Mouse (Mus musculus): Measurements from ENCODE around the gene Spint2. TPM values are rescaled to one million over a fixed set of nuclear protein-coding genes. Genes with fewer than 3 reads are reported as not detected.

Spint2 gene
- total RNA-seq, 1 experiment, result 202 TPM

DNA sequence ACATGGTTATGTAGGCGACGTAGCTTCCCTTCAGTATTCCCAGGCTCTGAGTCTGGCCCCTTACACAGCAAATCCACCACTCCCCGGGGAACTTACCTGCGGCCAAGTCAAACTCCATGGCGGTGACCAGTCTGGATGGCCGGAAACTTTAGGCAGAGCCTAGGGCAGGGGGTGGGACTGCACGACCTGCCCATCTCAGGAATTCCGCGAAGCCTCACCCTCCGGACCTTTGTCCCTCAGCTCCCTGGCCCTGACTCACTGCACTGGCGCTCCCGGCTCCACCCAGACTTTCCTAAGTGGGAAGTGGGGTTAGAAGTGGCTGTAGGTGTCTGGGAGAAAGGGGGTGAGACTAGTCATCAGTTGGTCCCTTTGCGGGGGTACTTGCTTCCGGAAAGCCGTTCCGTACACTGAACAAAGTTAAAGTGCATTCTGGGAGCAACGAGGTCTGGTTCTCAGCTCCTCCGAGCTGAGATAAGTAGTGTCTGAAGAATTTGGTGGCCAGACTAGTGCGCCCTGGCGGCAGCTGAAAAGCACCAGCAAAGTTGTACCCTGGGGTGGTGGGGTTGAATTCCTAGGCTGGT is 33.4 kb downstream of the Spint2 start, which contains the start of gene 2200002D01Rik:
Gene 2200002D01Rik, minus strand, starts transcription at position 206 of the 581 bp plus-strand sequence.
- peaks cover 0 to 20% of the 10 kb centered on the region in 2 experiments; a peak in 1 of 4 replicates for H3K4me1 ChIP-seq (ENCODE audit: control insufficient read depth in 2 of 2, insufficient read depth in 2 of 2, low read length in 2 of 2, poor library complexity in 1 of 2)
- peak within 1 kb of the TSS; percentile 48 to 57 for H3K4me3 ChIP-seq (ENCODE audit: insufficient read depth in 1 of 2, low read depth in 1 of 2, low read length in 2 of 2, poor library complexity in 1 of 2, severe bottlenecking in 1 of 2)
- H3K9ac ChIP-seq (ENCODE audit: insufficient read depth, low read depth, low read length, poor library complexity, severe bottlenecking), result peak within 1 kb of the TSS; percentile 45
- in situ Hi-C loops (cut with MboI; ENCODE audit: low sequenced_read_pairs in 2 of 2, unreplicated experiment in 2 of 2), result no loop called here
- peak; percentile 33 for DNase-seq (ENCODE audit: low read depth, low spot score)
- no peak for TF ChIP-seq ZC3H11A (IDR thresholded peaks at IDR 0.05; ENCODE audit: borderline replicate concordance, low read depth, low read length)
- TF ChIP-seq HCFC1 (IDR thresholded peaks at IDR 0.05; ENCODE audit: borderline replicate concordance, insufficient read depth, low read length), result no peak
- TF ChIP-seq CHD2 (IDR thresholded peaks at IDR 0.05; ENCODE audit: low read depth, low read length), result no peak
- TF ChIP-seq ZNF384 (IDR thresholded peaks at IDR 0.05; ENCODE audit: low read depth, low read length), result no peak
- no peak for TF ChIP-seq MAFK (IDR thresholded peaks at IDR 0.05; ENCODE audit: insufficient read depth, low read depth, low read length)
- no peaks in the 10 kb centered on the region for H3K9me3 ChIP-seq (ENCODE audit: control insufficient read depth, insufficient read depth, low read depth, low read length)
- H3K36me3 ChIP-seq (ENCODE audit: control insufficient read depth, insufficient read depth, low read length, poor library complexity, severe bottlenecking), result peaks cover 22% of the 10 kb centered on the region; the same call in 1 of the 2 replicates
- peak within 1 kb of the TSS; percentile 56 for H3K27ac ChIP-seq (ENCODE audit: insufficient read depth, low read depth, low read length, poor library complexity, severe bottlenecking)

- Histone ChIP-seq H3K27ac (ENCODE audit: insufficient read depth, low read depth, low read length, poor library complexity, severe bottlenecking) (peak overlapping the region; percentile 56), H3K4me3 (ENCODE audit: insufficient read depth in 1 of 2, low read depth in 1 of 2, low read length in 2 of 2, poor library complexity in 1 of 2, severe bottlenecking in 1 of 2) (peak overlapping the region; percentile 44 to 57), H3K36me3 (ENCODE audit: control insufficient read depth, insufficient read depth, low read length, poor library complexity, severe bottlenecking) (peaks cover 22% of the 10 kb centered on the region; the same call in 1 of the 2 replicates), H3K9ac (ENCODE audit: insufficient read depth, low read depth, low read length, poor library complexity, severe bottlenecking) (peak overlapping the region; percentile 45), H3K4me1 (ENCODE audit: control insufficient read depth in 2 of 2, insufficient read depth in 2 of 2, low read length in 2 of 2, poor library complexity in 1 of 2) (peaks cover 0 to 17% of the 10 kb centered on the region in 2 experiments; a peak in 1 of 4 replicates), H3K9me3 (ENCODE audit: control insufficient read depth, insufficient read depth, low read depth, low read length) (no peaks in the 10 kb centered on the region)
- DNase-seq (ENCODE audit: low read depth, low spot score), result no peak
- TF ChIP-seq MAFK (IDR thresholded peaks at IDR 0.05; ENCODE audit: insufficient read depth, low read depth, low read length) (no peak), CHD2 (IDR thresholded peaks at IDR 0.05; ENCODE audit: low read depth, low read length) (no peak), ZC3H11A (IDR thresholded peaks at IDR 0.05; ENCODE audit: borderline replicate concordance, low read depth, low read length) (no peak)
- in situ Hi-C loops (cut with MboI; ENCODE audit: low sequenced_read_pairs in 2 of 2, unreplicated experiment in 2 of 2), result no loop called here
Observed at GRCm38 (mm10) chr7:29247706-29248105, 34.0 kb downstream of the Spint2 start.

GRCm38 (mm10) chr7:29247314-29247700 is 34.4 kb downstream of the Spint2 start:
- Histone ChIP-seq H3K9ac (ENCODE audit: insufficient read depth, low read depth, low read length, poor library complexity, severe bottlenecking) (peak overlapping the region; percentile 45; the same call in 1 of the 2 replicates), H3K4me3 (ENCODE audit: insufficient read depth in 1 of 2, low read depth in 1 of 2, low read length in 2 of 2, poor library complexity in 1 of 2, severe bottlenecking in 1 of 2) (peak overlapping the region; percentile 48 to 57), H3K27ac (ENCODE audit: insufficient read depth, low read depth, low read length, poor library complexity, severe bottlenecking) (0 out of 2 replicates have a peak overlapping the region, but pooled peaks have one; percentile 56), H3K36me3 (ENCODE audit: control insufficient read depth, insufficient read depth, low read length, poor library complexity, severe bottlenecking) (peaks cover 22% of the 10 kb centered on the region; the same call in 1 of the 2 replicates), H3K9me3 (ENCODE audit: control insufficient read depth, insufficient read depth, low read depth, low read length) (no peaks in the 10 kb centered on the region), H3K4me1 (ENCODE audit: control insufficient read depth in 2 of 2, insufficient read depth in 2 of 2, low read length in 2 of 2, poor library complexity in 1 of 2) (peaks cover 0 to 17% of the 10 kb centered on the region in 2 experiments; a peak in 1 of 4 replicates)
- peak; percentile 83 for DNase-seq (ENCODE audit: low read depth, low spot score)
- TF ChIP-seq ZC3H11A (IDR thresholded peaks at IDR 0.05; ENCODE audit: borderline replicate concordance, low read depth, low read length) (no peak), HCFC1 (IDR thresholded peaks at IDR 0.05; ENCODE audit: borderline replicate concordance, insufficient read depth, low read length) (no peak), MAFK (IDR thresholded peaks at IDR 0.05; ENCODE audit: insufficient read depth, low read depth, low read length) (no peak), CHD2 (IDR thresholded peaks at IDR 0.05; ENCODE audit: low read depth, low read length) (no peak), ZNF384 (IDR thresholded peaks at IDR 0.05; ENCODE audit: low read depth, low read length) (no peak)
- in situ Hi-C loops (cut with MboI; ENCODE audit: low sequenced_read_pairs in 2 of 2, unreplicated experiment in 2 of 2), result no loop called here

DNA sequence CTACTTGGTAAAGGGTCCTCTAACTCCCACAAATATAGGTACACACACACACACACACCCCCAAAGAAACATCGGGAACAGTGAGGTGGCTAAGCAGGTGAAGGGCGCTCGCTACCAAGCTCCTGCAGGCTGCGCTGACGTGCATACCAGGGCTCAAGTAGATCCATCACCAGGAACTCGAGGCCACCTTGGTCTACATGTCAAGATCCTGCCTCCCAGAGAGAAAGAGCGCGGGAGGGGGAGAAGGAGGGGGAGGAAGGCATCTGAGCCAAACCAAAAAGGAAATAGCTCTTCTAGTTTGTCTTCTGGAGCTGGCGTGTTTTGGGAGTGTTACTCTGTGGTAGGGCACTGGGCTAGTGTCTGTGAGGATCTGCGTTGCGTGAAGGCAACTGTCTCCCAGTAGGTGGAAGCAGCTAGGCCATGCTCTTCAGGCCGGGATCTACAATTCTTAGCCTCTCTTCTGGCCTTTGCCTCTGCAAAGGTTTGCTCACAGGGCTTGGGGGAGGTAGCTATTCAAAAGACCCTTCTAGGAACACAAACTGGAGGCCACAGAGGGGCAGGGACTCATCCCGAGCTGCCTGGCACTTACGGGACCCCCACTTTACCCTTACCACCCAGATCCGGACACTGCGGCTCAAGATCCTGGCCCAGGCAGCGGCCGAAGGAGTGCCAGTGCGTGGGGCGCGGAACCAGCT is 34.9 kb downstream of the Spint2 start:
- Histone ChIP-seq H3K27ac (ENCODE audit: insufficient read depth, low read depth, low read length, poor library complexity, severe bottlenecking) (no peak overlapping the region), H3K4me3 (ENCODE audit: insufficient read depth in 1 of 2, low read depth in 1 of 2, low read length in 2 of 2, poor library complexity in 1 of 2, severe bottlenecking in 1 of 2) (peak overlapping the region; percentile 41 to 48; a peak in 3 of 4 replicates), H3K9me3 (ENCODE audit: control insufficient read depth, insufficient read depth, low read depth, low read length) (no peaks in the 10 kb centered on the region), H3K9ac (ENCODE audit: insufficient read depth, low read depth, low read length, poor library complexity, severe bottlenecking) (peak overlapping the region; percentile 12; the same call in 1 of the 2 replicates), H3K4me1 (ENCODE audit: control insufficient read depth in 2 of 2, insufficient read depth in 2 of 2, low read length in 2 of 2, poor library complexity in 1 of 2) (peaks cover 0 to 17% of the 10 kb centered on the region in 2 experiments; a peak in 1 of 4 replicates), H3K36me3 (ENCODE audit: control insufficient read depth, insufficient read depth, low read length, poor library complexity, severe bottlenecking) (peaks cover 24% of the 10 kb centered on the region; the same call in 1 of the 2 replicates)
- in situ Hi-C loops (cut with MboI; ENCODE audit: low sequenced_read_pairs in 2 of 2, unreplicated experiment in 2 of 2), result no loop called here
- TF ChIP-seq MAFK (IDR thresholded peaks at IDR 0.05; ENCODE audit: insufficient read depth, low read depth, low read length) (no peak), ZNF384 (IDR thresholded peaks at IDR 0.05; ENCODE audit: low read depth, low read length) (no peak), HCFC1 (IDR thresholded peaks at IDR 0.05; ENCODE audit: borderline replicate concordance, insufficient read depth, low read length) (no peak), ZC3H11A (IDR thresholded peaks at IDR 0.05; ENCODE audit: borderline replicate concordance, low read depth, low read length) (no peak), CHD2 (IDR thresholded peaks at IDR 0.05; ENCODE audit: low read depth, low read length) (no peak)
- DNase-seq (ENCODE audit: low read depth, low spot score), result no peak

All from ES-E14 (cell line).